Mouse (Mus musculus) neural tube, embryonic 13.5 days (tissue): ENCODE results near the gene Zbed4. TPM values are rescaled to one million over a fixed set of nuclear protein-coding genes. Genes with fewer than 3 reads are reported as not detected.

ENCODE experiments used
- ATAC-seq: fragments of 200-750 bp; cut with Nextera tagmentation; 2 replicates; pipeline ENCODE4 v1.8.0; 2017; ENCODE audit warnings: low read depth, mild to moderate bottlenecking, moderate TSS enrichment, moderate library complexity
- H3K27ac ChIP-seq: fragments of 300-500 bp; sonication (generic); replicated peaks from 2 replicates; pipeline ENCODE4 v1.5.1; 2015; ENCODE audit warnings: moderate library complexity, mild to moderate bottlenecking, inconsistent platforms
- H3K27me3 ChIP-seq: fragments of 300-500 bp; sonication (generic); 2 replicates; pipeline ENCODE4 v1.6.1; 2015; ENCODE audit warnings: mild to moderate bottlenecking, inconsistent platforms
- H3K36me3 ChIP-seq: fragments of 300-500 bp; sonication (generic); 2 replicates; pipeline ENCODE4 v1.6.1; 2015; ENCODE audit warnings: mild to moderate bottlenecking, inconsistent platforms
- H3K4me1 ChIP-seq: fragments of 300-500 bp; sonication (generic); replicated peaks from 2 replicates; pipeline ENCODE4 v1.6.1; 2015; ENCODE audit warnings: inconsistent platforms
- H3K4me2 ChIP-seq: fragments of 300-500 bp; sonication (generic); 2 replicates; pipeline ENCODE4 v1.6.1; 2015; ENCODE audit warnings: inconsistent platforms, mild to moderate bottlenecking, moderate library complexity
- H3K4me3 ChIP-seq: fragments of 300-500 bp; sonication (generic); 2 replicates; pipeline ENCODE4 v1.5.1; 2015; ENCODE audit warnings: mild to moderate bottlenecking, inconsistent platforms
- H3K9ac ChIP-seq: fragments of 300-500 bp; sonication (generic); 2 replicates; pipeline ENCODE4 v1.6.1; 2015; ENCODE audit warnings: moderate library complexity, mild to moderate bottlenecking, inconsistent platforms
- H3K9me3 ChIP-seq: fragments of 300-500 bp; sonication (generic); 2 replicates; pipeline ENCODE4 v1.6.1; 2016; ENCODE audit warnings: inconsistent platforms
- whole genome bisulfite sequencing: fragments of 180-500 bp; shearing (Covaris S2); methylation state at CpG from one replicate; pipeline ENCODE4 v1.1.7; 2015; 5-methylcytosine and 5-hydroxymethylcytosine counted together
- polyA plus RNA-seq: library from polyadenylated mRNA; unstranded; fragments of >200 nt; fragmentation: Nextera tagmentation; extraction: Ambion mirVana; gene quantifications from 2 replicates; pipeline ENCODE4 v1.2.1, GENCODE M21; 2015

Gene Zbed4
- polyA plus RNA-seq, 1 experiment from 2014 or later: 22.5 TPM

DNA sequence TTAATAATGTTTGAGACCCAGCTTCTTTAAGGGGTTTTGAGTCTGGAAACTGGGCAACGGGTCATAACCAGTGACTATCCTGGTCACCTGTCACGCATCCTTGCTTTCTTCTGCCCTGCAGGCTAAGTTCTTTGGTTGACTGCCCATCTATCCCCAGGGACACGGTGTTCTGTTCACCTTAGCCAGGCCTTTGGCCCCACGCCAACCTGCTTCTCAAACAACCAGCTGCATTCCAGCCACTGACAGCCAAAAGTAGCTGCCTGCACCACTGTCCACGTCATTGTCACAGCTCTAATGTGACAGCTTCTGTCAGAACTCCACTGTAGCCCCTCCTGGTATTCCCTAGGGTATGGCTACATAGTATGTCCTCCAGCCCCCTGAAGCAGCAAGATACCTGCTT, 80.0 kb downstream of the Zbed4 start:
- no peaks in the 10 kb centered on the region for H3K9me3 ChIP-seq
- H3K27ac ChIP-seq: no peak overlapping the region
- H3K4me3 ChIP-seq: no peak overlapping the region
- no peak for ATAC-seq
- H3K36me3 ChIP-seq: peaks cover 7% of the 10 kb centered on the region
- H3K4me1 ChIP-seq: no peaks in the 10 kb centered on the region; the same call in 1 of the 2 replicates
- no peaks in the 10 kb centered on the region for H3K27me3 ChIP-seq
- H3K9ac ChIP-seq: no peak overlapping the region
- WGBS: 72% methylated on average over 5 of the region's 5 CpGs
- H3K4me2 ChIP-seq: no peak overlapping the region

DNA sequence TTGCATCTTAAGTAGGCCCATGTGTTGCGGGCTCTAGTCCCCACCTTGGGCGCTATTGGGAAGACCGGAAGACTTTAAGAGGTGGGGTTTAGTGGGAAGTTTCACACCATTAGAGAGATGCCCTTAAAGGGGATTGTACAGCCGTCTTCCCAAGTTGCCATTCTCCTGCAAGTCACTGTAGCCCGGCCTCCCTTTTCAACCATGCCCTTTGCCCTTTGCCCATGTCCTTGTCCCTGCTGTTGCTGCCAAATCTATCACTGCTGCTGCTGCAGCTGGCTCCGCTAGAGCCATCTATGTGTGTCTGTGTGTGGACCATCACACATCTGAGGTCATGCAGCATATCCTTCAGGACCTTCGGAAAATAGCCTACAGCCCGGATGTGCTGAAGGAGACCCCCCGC, 81.1 kb downstream of the Zbed4 start:
- Histone ChIP-seq H3K9me3 (no peaks in the 10 kb centered on the region), H3K4me1 (peaks cover 6% of the 10 kb centered on the region), H3K4me2 (no peak overlapping the region), H3K4me3 (no peak overlapping the region), H3K27me3 (no peaks in the 10 kb centered on the region), H3K36me3 (no peaks in the 10 kb centered on the region), H3K27ac (no peak overlapping the region), H3K9ac (no peak overlapping the region)
- no peak for ATAC-seq
- 80% methylated on average over 9 of the region's 9 CpGs for WGBS

Other genes with a start within 250 kb of the Zbed4 start
- gene Zdhhc25, start 151.4 kb upstream of the Zbed4 start, polyA plus RNA-seq: not detected in 2 replicates
- 18.1 and 20.3 TPM in 2 replicates for gene Brd1, start 17.4 kb upstream of the Zbed4 start, polyA plus RNA-seq
- gene Alg12, start 67.7 kb downstream of the Zbed4 start, polyA plus RNA-seq: 7.8 and 9.3 TPM in 2 replicates
- 62.4 and 70.9 TPM in 2 replicates for gene Creld2, start 68.0 kb downstream of the Zbed4 start, polyA plus RNA-seq
- 51.2 and 52.5 TPM in 2 replicates for gene Pim3, start 110.5 kb downstream of the Zbed4 start, polyA plus RNA-seq
- not detected in 2 replicates for gene Ttll8, start 202.8 kb downstream of the Zbed4 start, polyA plus RNA-seq
- 6.7 and 8.0 TPM in 2 replicates for gene Mlc1, start 227.3 kb downstream of the Zbed4 start, polyA plus RNA-seq
- gene Mov10l1, start 231.2 kb downstream of the Zbed4 start, polyA plus RNA-seq: 0.11 TPM in 1 of 2 replicates, not detected in the other